Mouse (Mus musculus) thymus, adult 2 months (tissue): ENCODE data around the gene Zdhhc24.

ENCODE experiments used
- CTCF ChIP-seq: fragments of 200-500 bp; IDR thresholded peaks from 2 replicates; pipeline ENCODE4 v1.5.1; 2012; ENCODE audit warnings: mild to moderate bottlenecking, control low read depth, low read length, moderate library complexity, borderline replicate concordance; ENCODE audit not compliant: control insufficient read depth, poor library complexity, insufficient read depth; ENCODE audit errors: extremely low read depth
- POLR2A ChIP-seq: fragments of 200-500 bp; IDR thresholded peaks from 2 replicates; pipeline ENCODE4 v1.6.1; 2012; ENCODE audit warnings: mild to moderate bottlenecking, low read length, control low read depth, moderate library complexity; ENCODE audit not compliant: control insufficient read depth, poor library complexity, insufficient read depth; ENCODE audit errors: extremely low read depth

GRCm38 (mm10) chr19:4878405-4879323, at the start of gene Zdhhc24:
- TF ChIP-seq CTCF: peak; percentile 46; the same call in 1 of the 2 replicates
- peak; percentile 79 for TF ChIP-seq POLR2A
